Mouse (Mus musculus) limb, embryonic 14.5 days (tissue): ENCODE data around the gene Katna1. TPM values are rescaled to one million over a fixed set of nuclear protein-coding genes. Genes with fewer than 3 reads are reported as not detected.

Source experiments
- ATAC-seq: fragments of 200-750 bp; cut with Nextera tagmentation; 2 replicates; pipeline ENCODE4 v1.8.0; 2017; ENCODE audit warnings: low read depth, moderate number of reproducible peaks, moderate TSS enrichment; ENCODE audit not compliant: low FRiP score
- DNase-seq: peaks from one replicate; pipeline ENCODE4 v3.0.0-alpha.2; 2015; ENCODE audit warnings: low spot score
- H3K27ac ChIP-seq: fragments of 300-500 bp; sonication (generic); replicated peaks from 2 replicates; pipeline ENCODE4 v1.5.1; 2014; ENCODE audit warnings: low read depth, mild to moderate bottlenecking, low read length, moderate library complexity, mixed read lengths
- H3K27me3 ChIP-seq: fragments of 300-500 bp; sonication (generic); 2 replicates; pipeline ENCODE4 v1.6.1; 2014; ENCODE audit warnings: low read length, mixed read lengths; ENCODE audit not compliant: control insufficient read depth, insufficient read depth
- H3K36me3 ChIP-seq: fragments of 300-500 bp; sonication (generic); 2 replicates; pipeline ENCODE4 v1.6.1; 2014; ENCODE audit warnings: mild to moderate bottlenecking, low read length, moderate library complexity, mixed read lengths; ENCODE audit not compliant: control insufficient read depth, insufficient read depth
- H3K4me1 ChIP-seq: fragments of 300-500 bp; sonication (generic); 2 replicates; pipeline ENCODE4 v1.6.1; 2014; ENCODE audit warnings: antibody characterized with exemption, low read length, mixed read lengths; ENCODE audit not compliant: control insufficient read depth, insufficient read depth
- H3K4me2 ChIP-seq: fragments of 300-500 bp; sonication (generic); replicated peaks from 2 replicates; pipeline ENCODE4 v1.6.1; 2014; ENCODE audit warnings: low read depth, mild to moderate bottlenecking, low read length, moderate library complexity; ENCODE audit not compliant: severe bottlenecking
- H3K4me3 ChIP-seq: fragments of 300-500 bp; sonication (generic); replicated peaks from 2 replicates; pipeline ENCODE4 v1.5.1; 2014; ENCODE audit warnings: low read length
- H3K9ac ChIP-seq: fragments of 300-500 bp; sonication (generic); 2 replicates; pipeline ENCODE4 v1.6.1; 2014; ENCODE audit warnings: mild to moderate bottlenecking, low read depth, low read length, moderate library complexity; ENCODE audit not compliant: severe bottlenecking
- H3K9me3 ChIP-seq: fragments of 300-500 bp; sonication (generic); 2 replicates; pipeline ENCODE4 v1.6.1; 2016; ENCODE audit warnings: low read length; ENCODE audit not compliant: control insufficient read depth
- POLR2A ChIP-seq: fragments of 200-500 bp; IDR thresholded peaks from 2 replicates; pipeline ENCODE4 v1.8.0; 2012; ENCODE audit warnings: inconsistent platforms, mild to moderate bottlenecking, moderate library complexity, borderline replicate concordance; ENCODE audit not compliant: insufficient read depth, insufficient read length; ENCODE audit errors: extremely low read depth
- WGBS: fragments of 180-500 bp; shearing (Covaris S2); extraction: QIAGEN DNeasy Blood & Tissue Kit; methylation state at CpG from one replicate; pipeline ENCODE4 v1.1.7; 2014; 5-methylcytosine and 5-hydroxymethylcytosine counted together
- polyA plus RNA-seq, 2 experiments: library from polyadenylated mRNA; depleted of rRNA in 1 of 2; stranded (reverse) in 1 of 2; unstranded in 1 of 2; fragments of >200 nt; fragmentation: Nextera tagmentation in 1 of 2; extraction: Ambion mirVana in 1 of 2; gene quantifications; 2 replicates each; pipeline versions ENCODE4 v1.2.1 to v1.2.3; 2012 to 2014

Katna1 gene
- polyA plus RNA-seq (2012; rRNA removed) (16.6 and 22.7 TPM in 2 replicates), polyA plus RNA-seq (2014; fragmentation: Nextera tagmentation; extraction: Ambion mirVana) (58.4 and 59.8 TPM in 2 replicates)

- Histone ChIP-seq H3K27ac (peak within 1 kb of the TSS; percentile 72), H3K27me3 (no peaks in the 10 kb centered on the region), H3K4me2 (peak within 1 kb of the TSS; percentile 60), H3K4me3 (peak within 1 kb of the TSS; percentile 88), H3K4me1 (peaks cover 5% of the 10 kb centered on the region), H3K36me3 (no peaks in the 10 kb centered on the region), H3K9me3 (no peaks in the 10 kb centered on the region), H3K9ac (peak within 1 kb of the TSS; percentile 77)
- 1% methylated on average over 49 of the region's 49 CpGs for WGBS
- ATAC-seq (peak; percentile 99), DNase-seq (peak; percentile 96)
- peak; percentile 73; the same call in 1 of the 2 replicates for TF ChIP-seq POLR2A
These were observed at the start of gene Katna1 for GRCm38 (mm10) chr10:7725751-7726500. Katna1 (plus strand) TSS chr10:7726000.

- ATAC-seq: peak; percentile 91
- no peaks in the 10 kb centered on the region for H3K27me3 ChIP-seq
- peak within 1 kb of the TSS; percentile 97 for H3K4me3 ChIP-seq
- under 1% methylated on average over 41 of the region's 65 CpGs for WGBS
- DNase-seq: peak; percentile 81
- peak within 1 kb of the TSS; percentile 65 for H3K4me2 ChIP-seq
- H3K27ac ChIP-seq: peak within 1 kb of the TSS; percentile 98
- peak within 1 kb of the TSS; percentile 100 for H3K9ac ChIP-seq
- TF ChIP-seq POLR2A: peak; percentile 83; the same call in 1 of the 2 replicates
- H3K4me1 ChIP-seq: peaks cover 21% of the 10 kb centered on the region
- H3K36me3 ChIP-seq: peaks cover 37% of the 10 kb centered on the region
- no peaks in the 10 kb centered on the region for H3K9me3 ChIP-seq
These were observed 45.0 kb upstream of the Katna1 start, which contains the start of the genes Pcmt1 and Lats1 for GRCm38 (mm10) chr10:7680731-7681301. Pcmt1 (minus strand) TSS chr10:7681136. Lats1 (plus strand) TSS chr10:7681214.

- under 1% methylated on average over 39 of the region's 64 CpGs for WGBS
- no peaks in the 10 kb centered on the region for H3K9me3 ChIP-seq
- TF ChIP-seq POLR2A: no peak
- ATAC-seq (peak; percentile 80), DNase-seq (peak; percentile 77)
- H3K4me1 ChIP-seq: peaks cover 21% of the 10 kb centered on the region
- H3K4me2 ChIP-seq: peak overlapping the region; percentile 65
- H3K27me3 ChIP-seq: no peaks in the 10 kb centered on the region
- H3K9ac ChIP-seq: peak overlapping the region; percentile 100
- H3K27ac ChIP-seq: peak overlapping the region; percentile 98
- H3K4me3 ChIP-seq: peak overlapping the region; percentile 97
- H3K36me3 ChIP-seq: peaks cover 30% of the 10 kb centered on the region
These were observed 44.3 kb upstream of the Katna1 start for GRCm38 (mm10) chr10:7681343-7682025.

GRCm38 (mm10) chr10:7682249-7682648, 43.6 kb upstream of the Katna1 start:
- ATAC-seq: no peak
- WGBS: 48% methylated on average over 3 of the region's 3 CpGs

GRCm38 (mm10) chr10:7686902-7687301, 38.9 kb upstream of the Katna1 start:
- ATAC-seq (no peak), DNase-seq (no peak)
- Histone ChIP-seq H3K36me3 (peaks cover 12% of the 10 kb centered on the region), H3K9ac (no peak overlapping the region), H3K4me1 (peaks cover 10% of the 10 kb centered on the region; the same call in 1 of the 2 replicates), H3K27ac (no peak overlapping the region), H3K4me2 (no peak overlapping the region), H3K27me3 (no peaks in the 10 kb centered on the region), H3K4me3 (no peak overlapping the region), H3K9me3 (no peaks in the 10 kb centered on the region)
- 94% methylated on average over 6 of the region's 6 CpGs for WGBS
- TF ChIP-seq POLR2A: no peak

More at GRCm38 (mm10) chr10:7682249-7682648, 43.6 kb upstream of the Katna1 start:
- peaks cover 23% of the 10 kb centered on the region for H3K36me3 ChIP-seq
- no peak for TF ChIP-seq POLR2A
- no peaks in the 10 kb centered on the region for H3K9me3 ChIP-seq
- H3K27ac ChIP-seq: no peak overlapping the region
- no peaks in the 10 kb centered on the region for H3K27me3 ChIP-seq
- peak overlapping the region; percentile 65 for H3K4me2 ChIP-seq
- peaks cover 21% of the 10 kb centered on the region for H3K4me1 ChIP-seq
- DNase-seq: no peak
- peak overlapping the region; percentile 97 for H3K4me3 ChIP-seq
- H3K9ac ChIP-seq: peak overlapping the region; percentile 100
